Mouse (Mus musculus) MEL (cell line): ENCODE data around the gene Cpt1c. TPM values are rescaled to one million over a fixed set of nuclear protein-coding genes. Genes with fewer than 3 reads are reported as not detected.

Experiments used
- DNase-seq: peaks from one replicate; pipeline ENCODE4 v3.0.0; 2011; ENCODE audit warnings: low read depth, low spot score
- H3K27ac ChIP-seq: 2 replicates; pipeline ENCODE4 v1.5.1; 2012; ENCODE audit warnings: low read depth, mild to moderate bottlenecking, control low read depth, low read length, moderate library complexity; ENCODE audit not compliant: control insufficient read depth
- H3K27me3 ChIP-seq, 2 experiments: fragments of 150-350 bp in 1 of 2; sonication (generic) in 1 of 2; 2 replicates each; pipeline ENCODE4 v1.6.1; 2012; ENCODE audit warnings: low read length in 2 of 2, mild to moderate bottlenecking in 2 of 2, improper control_type of control experiment in 1 of 2, moderate library complexity in 1 of 2; ENCODE audit not compliant: insufficient read depth in 2 of 2, control insufficient read depth in 1 of 2
- H3K36me3 ChIP-seq, 2 experiments: 2 replicates each; pipeline ENCODE4 v1.6.1; 2012 to 2014; ENCODE audit warnings: low read length in 2 of 2, improper control_type of control experiment in 1 of 2, inconsistent platforms in 1 of 2, mild to moderate bottlenecking in 1 of 2; ENCODE audit not compliant: insufficient read depth in 2 of 2, control insufficient read depth in 1 of 2
- H3K4me1 ChIP-seq, 2 experiments: fragments of 150-350 bp in 1 of 2; sonication (generic) in 1 of 2; 2 replicates each; pipeline ENCODE4 v1.6.1; 2012; ENCODE audit warnings: low read length in 2 of 2, improper control_type of control experiment in 1 of 2, mild to moderate bottlenecking in 1 of 2; ENCODE audit not compliant: insufficient read depth in 2 of 2, control insufficient read depth in 1 of 2
- H3K4me3 ChIP-seq, 2 experiments: fragments of 150-350 bp in 1 of 2; sonication (generic) in 1 of 2; 2 replicates each; pipeline ENCODE4 v1.5.1; 2012; ENCODE audit warnings: low read depth in 2 of 2, low read length in 2 of 2, mild to moderate bottlenecking in 2 of 2, moderate library complexity in 2 of 2, control low read depth in 1 of 2, improper control_type of control experiment in 1 of 2; ENCODE audit not compliant: control insufficient read depth in 1 of 2, insufficient read depth in 1 of 2
- H3K79me2 ChIP-seq: 2 replicates; pipeline ENCODE4 v1.6.1; 2012; ENCODE audit warnings: mild to moderate bottlenecking, low read length, moderate library complexity; ENCODE audit not compliant: control insufficient read depth, poor library complexity, insufficient read depth
- H3K9ac ChIP-seq: 2 replicates; pipeline ENCODE4 v1.6.1; 2012; ENCODE audit warnings: low read depth, mild to moderate bottlenecking, control low read depth, low read length, moderate library complexity; ENCODE audit not compliant: control insufficient read depth, poor library complexity, severe bottlenecking
- H3K9me3 ChIP-seq: fragments of 150-350 bp; sonication (generic); replicated peaks from 2 replicates; pipeline ENCODE4 v1.6.1; 2012; ENCODE audit warnings: mild to moderate bottlenecking, low read length, improper control_type of control experiment, moderate library complexity; ENCODE audit not compliant: insufficient read depth
- CHD2 ChIP-seq: IDR thresholded peaks from 2 replicates; pipeline ENCODE4 v1.6.1; 2011; ENCODE audit warnings: low read length, improper control_type of control experiment
- CTCF ChIP-seq, 3 experiments: IDR thresholded peaks in 2 of 3; conservative IDR thresholded peaks in 1 of 3; 2 replicates each; pipeline ENCODE4 v1.5.1; 2011 to 2012; ENCODE audit warnings: low read length in 3 of 3, low read depth in 2 of 3, mild to moderate bottlenecking in 2 of 3, improper control_type of control experiment in 1 of 3, inconsistent platforms in 1 of 3, mixed read lengths in 1 of 3, moderate library complexity in 1 of 3; ENCODE audit not compliant: control insufficient read depth in 1 of 3, insufficient read depth in 1 of 3, poor library complexity in 1 of 3, severe bottlenecking in 1 of 3
- E2F4 ChIP-seq: IDR thresholded peaks from 2 replicates; pipeline ENCODE4 v1.6.1; 2011; ENCODE audit warnings: low read depth, low read length, improper control_type of control experiment, borderline replicate concordance
- ELF1 ChIP-seq: IDR thresholded peaks from 2 replicates; pipeline ENCODE4 v1.6.1; 2014; ENCODE audit warnings: low read depth, mild to moderate bottlenecking, inconsistent platforms, low read length, improper control_type of control experiment, moderate library complexity
- ETS1 ChIP-seq: IDR thresholded peaks from 2 replicates; pipeline ENCODE4 v1.6.1; 2012; ENCODE audit warnings: low read depth, mild to moderate bottlenecking, inconsistent platforms, low read length, improper control_type of control experiment, moderate library complexity
- HCFC1 ChIP-seq: IDR thresholded peaks from 2 replicates; pipeline ENCODE4 v1.6.1; 2012; ENCODE audit warnings: low read depth, mild to moderate bottlenecking, inconsistent platforms, low read length, improper control_type of control experiment, moderate library complexity
- JUND ChIP-seq: IDR thresholded peaks from 2 replicates; pipeline ENCODE4 v1.6.1; 2011; ENCODE audit warnings: low read depth, mild to moderate bottlenecking, improper control_type of control experiment, low read length
- MAFK ChIP-seq: IDR thresholded peaks from 2 replicates; pipeline ENCODE4 v1.6.1; 2011; ENCODE audit warnings: low read depth, mild to moderate bottlenecking, low read length, improper control_type of control experiment, borderline replicate concordance
- MEF2A ChIP-seq: IDR thresholded peaks from 2 replicates; pipeline ENCODE4 v1.6.1; 2014; ENCODE audit warnings: low read depth, mild to moderate bottlenecking, inconsistent platforms, low read length, improper control_type of control experiment; ENCODE audit not compliant: poor library complexity, insufficient replicate concordance, severe bottlenecking; ENCODE audit errors: extremely low read depth
- MXI1 ChIP-seq: IDR thresholded peaks from 2 replicates; pipeline ENCODE4 v1.6.1; 2011; ENCODE audit warnings: mild to moderate bottlenecking, low read depth, low read length, improper control_type of control experiment
- NRF1 ChIP-seq: IDR thresholded peaks from 2 replicates; pipeline ENCODE4 v1.6.1; 2014; ENCODE audit warnings: low read depth, mild to moderate bottlenecking, inconsistent platforms, low read length, improper control_type of control experiment, moderate library complexity; ENCODE audit not compliant: poor library complexity, insufficient read depth, severe bottlenecking
- POLR2A ChIP-seq, 2 experiments: IDR thresholded peaks; 2 replicates each; pipeline ENCODE4 v1.6.1; 2011 to 2012; ENCODE audit warnings: low read length in 2 of 2, mild to moderate bottlenecking in 2 of 2, control low read depth in 1 of 2, improper control_type of control experiment in 1 of 2, low read depth in 1 of 2, moderate library complexity in 1 of 2; ENCODE audit not compliant: control insufficient read depth in 1 of 2, insufficient read depth in 1 of 2, poor library complexity in 1 of 2
- POLR2AphosphoS5 ChIP-seq: IDR thresholded peaks from 2 replicates; pipeline ENCODE4 v1.6.1; 2012; ENCODE audit warnings: low read depth, borderline replicate concordance, mild to moderate bottlenecking, inconsistent platforms, low read length, moderate library complexity, mixed read lengths
- RAD21 ChIP-seq: IDR thresholded peaks from 2 replicates; pipeline ENCODE4 v1.6.1; 2011; ENCODE audit warnings: mild to moderate bottlenecking, low read depth, low read length, improper control_type of control experiment
- RCOR1 ChIP-seq: IDR thresholded peaks from 2 replicates; pipeline ENCODE4 v1.6.1; 2012; ENCODE audit warnings: low read depth, mild to moderate bottlenecking, inconsistent platforms, low read length, improper control_type of control experiment
- SMC3 ChIP-seq: IDR thresholded peaks from 2 replicates; pipeline ENCODE4 v1.6.1; 2011; ENCODE audit warnings: low read depth, low read length, improper control_type of control experiment
- TAL1 ChIP-seq: IDR thresholded peaks from 2 replicates; pipeline ENCODE4 v1.6.1; 2012; ENCODE audit warnings: mild to moderate bottlenecking, inconsistent platforms, low read length, moderate library complexity, mixed read lengths
- UBTF ChIP-seq: IDR thresholded peaks from 2 replicates; pipeline ENCODE4 v1.6.1; 2012; ENCODE audit warnings: low read depth, mild to moderate bottlenecking, inconsistent platforms, low read length, improper control_type of control experiment, moderate library complexity, borderline replicate concordance; ENCODE audit not compliant: insufficient read depth
- USF1 ChIP-seq: IDR thresholded peaks from 2 replicates; pipeline ENCODE4 v1.6.1; 2014; ENCODE audit warnings: low read depth, mild to moderate bottlenecking, inconsistent platforms, low read length, improper control_type of control experiment, moderate library complexity
- USF2 ChIP-seq, 2 experiments: IDR thresholded peaks; 2 replicates each; pipeline ENCODE4 v1.6.1; 2011 to 2012; ENCODE audit warnings: improper control_type of control experiment in 2 of 2, low read length in 2 of 2, borderline replicate concordance in 1 of 2, inconsistent platforms in 1 of 2, low read depth in 1 of 2, mild to moderate bottlenecking in 1 of 2; ENCODE audit not compliant: insufficient read depth in 1 of 2
- ZC3H11A ChIP-seq: IDR thresholded peaks from 2 replicates; pipeline ENCODE4 v1.6.1; 2012; ENCODE audit warnings: low read depth, mild to moderate bottlenecking, inconsistent platforms, low read length, improper control_type of control experiment
- ZMIZ1 ChIP-seq: IDR thresholded peaks from 2 replicates; pipeline ENCODE4 v1.6.1; 2012; ENCODE audit warnings: low read depth, mild to moderate bottlenecking, inconsistent platforms, low read length, improper control_type of control experiment, moderate library complexity
- ZNF384 ChIP-seq: IDR thresholded peaks from 2 replicates; pipeline ENCODE4 v1.6.1; 2012; ENCODE audit warnings: low read depth, mild to moderate bottlenecking, inconsistent platforms, low read length, improper control_type of control experiment
- polyA plus RNA-seq, 2 experiments: library from polyadenylated mRNA; stranded (reverse) in 1 of 2; unstranded in 1 of 2; fragments of >175 nt in 1 of 2; fragments of >200 nt in 1 of 2; gene quantifications; 2 replicates each; pipeline versions ENCODE4 v1.2.1 to v1.2.4; 2012; ENCODE audit warnings: low replicate concordance in 2 of 2, low read depth in 1 of 2; ENCODE audit not compliant: insufficient read length in 2 of 2, insufficient read depth in 1 of 2, missing spikeins in 1 of 2
- total RNA-seq: library from RNA; depleted of rRNA; stranded (reverse); fragments of 300-350 nt; gene quantifications from 2 replicates; pipeline ENCODE4 v1.2.3, GENCODE M21; 2012

The Cpt1c gene
- total and polyA plus RNA-seq, 3 experiments, result 0.35 to 0.81 TPM; not detected in 1

DNA sequence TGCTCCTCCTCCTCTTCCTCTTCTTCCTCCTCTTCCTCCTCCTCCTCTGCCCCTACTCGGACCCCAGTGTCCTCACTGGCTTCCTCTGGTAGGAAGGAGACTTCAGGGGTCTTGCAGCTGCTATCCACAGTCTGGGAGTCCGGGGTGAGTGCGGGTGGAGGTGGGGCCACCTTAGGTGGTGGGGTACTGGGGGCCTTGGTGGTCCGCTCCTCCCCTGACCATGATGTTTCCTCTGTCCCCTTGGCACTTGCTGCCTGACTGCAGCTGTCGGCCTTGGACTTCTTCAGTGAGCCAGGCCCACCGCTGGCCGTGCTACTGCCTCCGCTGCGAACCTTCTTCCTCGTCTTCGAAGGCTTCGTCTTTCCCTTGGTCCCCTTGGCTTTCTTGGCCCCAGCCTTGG is 31.9 kb upstream of the Cpt1c start:
- DNase-seq, result no peak
- Histone ChIP-seq H3K4me3 (no peak overlapping the region), H3K9me3 (no peaks in the 10 kb centered on the region), H3K4me1 (no peaks in the 10 kb centered on the region), H3K79me2 (no peaks in the 10 kb centered on the region), H3K27ac (no peak overlapping the region), H3K36me3 (peaks cover 0 to 4% of the 10 kb centered on the region in 2 experiments; a peak in 2 of 4 replicates), H3K27me3 (no peaks in the 10 kb centered on the region), H3K9ac (no peak overlapping the region)
- no peak for TF ChIP-seq ELF1
- TF ChIP-seq UBTF, result no peak

GRCm38 (mm10) chr7:45005321-45005992 is 30.8 kb upstream of the Cpt1c start:
- no peak for TF ChIP-seq MEF2A
- no peak for TF ChIP-seq ZNF384
- TF ChIP-seq ETS1, result no peak
- TF ChIP-seq HCFC1, result peak; percentile 71

DNA sequence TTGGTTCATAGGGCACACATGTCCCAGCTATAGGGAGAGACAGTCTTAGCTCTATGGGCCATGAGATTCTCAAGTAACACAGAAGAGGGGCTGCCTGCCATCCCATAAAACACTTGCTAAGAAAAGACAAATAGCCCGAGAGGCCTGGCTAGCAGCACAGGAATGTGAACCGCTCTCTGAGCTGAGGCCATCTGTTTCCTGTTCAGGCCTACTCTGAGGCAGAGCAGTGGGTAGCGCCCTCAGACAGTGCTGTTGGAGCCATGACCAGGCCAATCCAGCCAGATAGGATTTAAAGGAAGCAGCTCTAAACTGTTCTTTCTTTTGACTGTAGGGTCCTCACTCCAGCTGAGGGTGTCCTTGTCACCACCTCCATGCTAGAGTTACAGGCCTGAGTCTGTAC is 29.9 kb upstream of the Cpt1c start:
- Histone ChIP-seq H3K27me3 (no peaks in the 10 kb centered on the region), H3K9me3 (no peaks in the 10 kb centered on the region), H3K4me3 (no peak overlapping the region), H3K79me2 (peaks cover 4% of the 10 kb centered on the region), H3K27ac (no peak overlapping the region), H3K36me3 (peaks cover 1 to 3% of the 10 kb centered on the region in 2 experiments; a peak in 3 of 4 replicates)
- DNase-seq, result no peak
- TF ChIP-seq MXI1, result no peak
- TF ChIP-seq CHD2, result no peak
- TF ChIP-seq ELF1, result no peak
- no peak for TF ChIP-seq POLR2AphosphoS5
- no peak for TF ChIP-seq MAFK
- no peak for TF ChIP-seq SMC3
- TF ChIP-seq RAD21, result no peak
- no peak for TF ChIP-seq ETS1
- TF ChIP-seq NRF1, result no peak
- no peak for TF ChIP-seq E2F4
- no peak for TF ChIP-seq ZMIZ1
- no peak for TF ChIP-seq POLR2A (IDR thresholded peaks at IDR 0.05; ENCODE audit: control insufficient read depth in 1 of 2, insufficient read depth in 1 of 2, low read depth in 1 of 2, low read length in 2 of 2, poor library complexity in 1 of 2)
- TF ChIP-seq ZC3H11A, result no peak
- TF ChIP-seq TAL1, result no peak
- TF ChIP-seq CTCF (IDR thresholded peaks at IDR 0.05 in 2 of 3, conservative IDR thresholded peaks at IDR 0.05 in 1 of 3; ENCODE audit: control insufficient read depth in 1 of 3, insufficient read depth in 1 of 3, low read depth in 2 of 3, low read length in 3 of 3, poor library complexity in 1 of 3, severe bottlenecking in 1 of 3), result no peak
- no peak for TF ChIP-seq USF1
- no peak for TF ChIP-seq MEF2A
- no peak for TF ChIP-seq RCOR1
- no peak for TF ChIP-seq JUND
- TF ChIP-seq USF2 (IDR thresholded peaks at IDR 0.05; ENCODE audit: borderline replicate concordance in 1 of 2, insufficient read depth in 1 of 2, low read depth in 1 of 2, low read length in 2 of 2), result no peak
- TF ChIP-seq, all 39 proteins: peak for 0
- no peak overlapping the region for H3K9ac ChIP-seq
- H3K4me1 ChIP-seq, result no peaks in the 10 kb centered on the region

More at GRCm38 (mm10) chr7:45005321-45005992, 30.8 kb upstream of the Cpt1c start:
- Histone ChIP-seq H3K9me3 (no peaks in the 10 kb centered on the region), H3K4me3 (no peak overlapping the region), H3K9ac (no peak overlapping the region), H3K27me3 (no peaks in the 10 kb centered on the region), H3K36me3 (peaks cover 0 to 3% of the 10 kb centered on the region in 2 experiments; a peak in 2 of 4 replicates), H3K79me2 (no peaks in the 10 kb centered on the region), H3K27ac (no peak overlapping the region), H3K4me1 (no peaks in the 10 kb centered on the region)
- no peak for DNase-seq
